Mouse (Mus musculus): ENCODE results near the gene Slc6a15. TPM values are rescaled to one million over a fixed set of nuclear protein-coding genes. Genes with fewer than 3 reads are reported as not detected.

Slc6a15 gene
- total and polyA plus RNA-seq, 2 experiments from 2014 or later, result 58.8 to 79.5 TPM

DNA sequence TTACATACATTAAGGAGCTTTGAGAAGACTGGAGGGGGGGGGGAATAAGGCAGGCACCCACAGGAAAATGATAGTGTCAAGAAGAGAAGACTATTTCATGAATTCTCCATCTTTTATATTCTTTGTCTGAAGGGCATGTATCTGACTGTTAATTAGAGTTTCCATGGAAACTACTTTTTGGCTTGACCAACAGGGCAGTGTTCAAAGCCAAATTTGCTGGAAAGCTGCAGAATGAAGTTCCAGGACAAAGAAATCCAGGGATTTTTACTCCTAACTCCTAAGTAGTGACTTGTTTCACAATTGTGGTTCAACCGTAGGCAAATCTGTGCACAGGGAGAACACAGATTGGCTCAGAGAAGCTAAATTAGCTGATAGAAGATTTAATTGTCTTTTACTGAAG is 90.3 kb downstream of the Slc6a15 start:
- H3K9ac ChIP-seq (replicated peaks; ENCODE audit: low read length), result no peak overlapping the region
- no peak overlapping the region for H3K4me3 ChIP-seq (ENCODE audit: low read length)
- ATAC-seq, result peak; percentile 62; the same call in 1 of the 2 replicates
- H3K4me2 ChIP-seq (ENCODE audit: low read depth, low read length), result no peak overlapping the region
- no peaks in the 10 kb centered on the region for H3K4me1 ChIP-seq (ENCODE audit: insufficient read depth, low read length)
- no peak for TF ChIP-seq CTCF (IDR thresholded peaks at IDR 0.05; ENCODE audit: low read depth)
- H3K36me3 ChIP-seq (ENCODE audit: insufficient read depth, low read length), result no peaks in the 10 kb centered on the region
- peak; percentile 71 for DNase-seq (ENCODE audit: low spot score)
- no peak overlapping the region for H3K27ac ChIP-seq
- WGBS, result 42% methylated on average over 1 of the region's 1 CpGs
- H3K9me3 ChIP-seq (ENCODE audit: low read length), result no peaks in the 10 kb centered on the region
- no peaks in the 10 kb centered on the region for H3K27me3 ChIP-seq (ENCODE audit: insufficient read depth, low read length)

Other genes with a start within 250 kb of the Slc6a15 start
- gene Lrriq1, start 131.5 kb upstream of the Slc6a15 start, total RNA-seq (2014; rRNA removed), result 1.4 and 4.1 TPM in 2 replicates
- gene Lrriq1, start 131.5 kb upstream of the Slc6a15 start, polyA plus RNA-seq (2015; fragmentation: Nextera tagmentation; extraction: Ambion mirVana), result 5.7 and 8.0 TPM in 2 replicates

All from hindbrain, postnatal 0 days (tissue).